Mouse (Mus musculus) heart, postnatal 0 days (tissue): ENCODE measurements around the gene Pigg. TPM values are rescaled to one million over a fixed set of nuclear protein-coding genes. Genes with fewer than 3 reads are reported as not detected.

Experiments used
- ATAC-seq: fragments of 200-750 bp; cut with Nextera tagmentation; 2 replicates; pipeline ENCODE4 v1.8.0; 2017; ENCODE audit warnings: low read depth, moderate number of reproducible peaks, moderate library complexity; ENCODE audit not compliant: insufficient read depth
- DNase-seq: peaks from one replicate; pipeline ENCODE4 v3.0.0-alpha.2; 2016; ENCODE audit warnings: low spot score
- H3K27ac ChIP-seq: fragments of 300-500 bp; sonication (generic); 2 replicates; pipeline ENCODE4 v1.5.1; 2014; ENCODE audit warnings: low read depth, mild to moderate bottlenecking
- H3K27me3 ChIP-seq: fragments of 300-500 bp; sonication (generic); 2 replicates; pipeline ENCODE4 v1.6.1; 2014; ENCODE audit warnings: low read length, mixed read lengths; ENCODE audit not compliant: control insufficient read depth, insufficient read depth
- H3K36me3 ChIP-seq: fragments of 300-500 bp; sonication (generic); replicated peaks from 2 replicates; pipeline ENCODE4 v1.6.1; 2014; ENCODE audit warnings: low read length, mixed read lengths; ENCODE audit not compliant: control insufficient read depth, insufficient read depth
- H3K4me1 ChIP-seq: fragments of 300-500 bp; sonication (generic); 2 replicates; pipeline ENCODE4 v1.6.1; 2014; ENCODE audit warnings: antibody characterized with exemption; ENCODE audit not compliant: control insufficient read depth, insufficient read depth
- H3K4me2 ChIP-seq: fragments of 300-500 bp; sonication (generic); 2 replicates; pipeline ENCODE4 v1.6.1; 2014; ENCODE audit warnings: low read depth, mild to moderate bottlenecking, low read length, moderate library complexity
- H3K4me3 ChIP-seq: fragments of 300-500 bp; sonication (generic); 2 replicates; pipeline ENCODE4 v1.5.1; 2014; ENCODE audit warnings: low read depth, low read length
- H3K9ac ChIP-seq: fragments of 300-500 bp; sonication (generic); replicated peaks from 2 replicates; pipeline ENCODE4 v1.6.1; 2014; ENCODE audit warnings: low read depth, low read length, mixed read lengths
- H3K9me3 ChIP-seq: fragments of 300-500 bp; sonication (generic); replicated peaks from 2 replicates; pipeline ENCODE4 v1.6.1; 2016; ENCODE audit warnings: low read length; ENCODE audit not compliant: control insufficient read depth
- CTCF ChIP-seq: IDR thresholded peaks from 2 replicates; pipeline ENCODE4 v1.5.1; 2016; ENCODE audit warnings: antibody characterized with exemption, control low read depth, low read depth
- EP300 ChIP-seq: IDR thresholded peaks from 2 replicates; pipeline ENCODE4 v1.6.1; 2016; ENCODE audit warnings: antibody characterized with exemption, low read depth
- WGBS: fragments of 180-500 bp; shearing (Covaris S2); extraction: QIAGEN DNeasy Blood & Tissue Kit; methylation state at CpG from one replicate; pipeline ENCODE4 v1.1.7; 2014; 5-methylcytosine and 5-hydroxymethylcytosine counted together
- polyA plus RNA-seq: library from polyadenylated mRNA; unstranded; fragments of >200 nt; fragmentation: Nextera tagmentation; extraction: Ambion mirVana; gene quantifications from 2 replicates; pipeline ENCODE4 v1.2.1, GENCODE M21; 2015
- total RNA-seq: library from RNA; depleted of rRNA; stranded (reverse); fragments of >200 nt; gene quantifications from 2 replicates; pipeline ENCODE4 v1.2.3, GENCODE M21; 2014; ENCODE audit warnings: low replicate concordance

Gene Pigg
- total and polyA plus RNA-seq, 2 experiments from 2014 or later, result 4.6 to 6.5 TPM

DNA sequence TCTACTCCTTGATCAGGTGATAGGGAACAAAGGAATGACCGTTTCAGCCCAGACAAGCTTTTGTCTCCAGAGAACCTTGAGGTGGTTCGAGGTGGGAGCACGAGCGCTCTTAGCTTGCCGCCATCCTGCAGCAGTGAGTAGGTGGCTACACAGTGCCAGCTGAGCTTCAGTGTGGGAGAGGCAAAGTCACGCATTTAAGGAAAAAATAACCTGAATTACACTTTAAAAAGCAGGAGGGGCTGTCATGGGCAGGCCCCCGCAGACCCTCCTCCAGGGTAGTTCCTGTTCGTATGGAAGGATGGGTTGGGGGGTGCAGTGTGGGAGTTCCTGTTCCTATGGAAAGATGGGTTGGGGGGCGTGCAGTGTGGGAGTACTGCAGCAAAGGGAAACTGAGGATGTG is 47.1 kb downstream of the Pigg start:
- peaks cover 20% of the 10 kb centered on the region for H3K27me3 ChIP-seq
- H3K27ac ChIP-seq, result no peak overlapping the region
- no peaks in the 10 kb centered on the region for H3K36me3 ChIP-seq
- no peaks in the 10 kb centered on the region for H3K4me1 ChIP-seq
- DNase-seq, result no peak
- TF ChIP-seq CTCF, result no peak
- TF ChIP-seq EP300, result no peak
- no peak overlapping the region for H3K4me2 ChIP-seq
- H3K9me3 ChIP-seq, result no peaks in the 10 kb centered on the region
- 84% methylated on average over 9 of the region's 9 CpGs for WGBS
- H3K9ac ChIP-seq, result no peak overlapping the region
- H3K4me3 ChIP-seq, result no peak overlapping the region
- ATAC-seq, result no peak

DNA sequence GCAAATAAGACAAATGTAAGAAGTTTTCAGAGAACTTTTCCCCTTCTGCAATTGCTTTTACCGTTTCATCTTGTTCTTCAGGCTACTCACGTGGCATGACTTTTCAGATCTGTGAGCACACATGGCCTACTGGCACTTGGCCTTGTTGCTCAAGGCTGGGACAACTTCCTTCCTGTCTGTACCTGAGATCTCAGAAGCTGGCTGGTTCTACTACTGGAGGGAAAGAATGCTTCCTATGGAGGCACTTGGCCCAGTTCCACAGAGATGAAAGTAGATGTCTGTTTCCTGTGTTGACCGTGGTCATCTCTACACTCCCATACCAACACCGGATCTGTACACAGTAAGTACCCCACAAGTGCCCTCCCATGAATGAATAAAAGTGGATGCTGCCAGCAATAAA is 47.8 kb downstream of the Pigg start:
- 64% methylated on average over 4 of the region's 4 CpGs for WGBS
- no peak overlapping the region for H3K9ac ChIP-seq

DNA sequence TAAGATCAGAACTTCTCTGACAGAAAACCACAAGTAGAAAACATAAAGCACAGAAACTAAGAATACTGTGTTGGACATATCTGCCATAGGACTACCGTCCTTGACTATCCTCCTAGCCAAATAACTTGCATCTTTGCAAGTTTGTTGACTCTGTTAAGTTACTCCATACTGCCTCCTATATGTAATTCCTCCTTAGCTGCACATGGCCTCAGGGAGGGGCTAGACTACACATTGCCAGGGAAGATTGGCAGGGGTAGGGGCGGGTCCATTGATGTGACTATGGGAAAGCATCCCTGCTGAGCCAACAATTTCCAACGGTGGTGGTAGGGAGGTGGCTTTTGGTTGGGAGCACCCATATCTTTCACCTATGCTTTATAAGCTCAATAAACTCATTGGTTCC is 49.9 kb downstream of the Pigg start:
- Histone ChIP-seq H3K4me3 (no peak overlapping the region), H3K9ac (no peak overlapping the region), H3K36me3 (no peaks in the 10 kb centered on the region), H3K4me2 (no peak overlapping the region), H3K9me3 (no peaks in the 10 kb centered on the region), H3K27ac (no peak overlapping the region), H3K27me3 (peaks cover 47% of the 10 kb centered on the region), H3K4me1 (0 out of 2 replicates have a peak, but pooled peaks cover 4% of the 10 kb centered on the region)
- WGBS, result 31% methylated on average over 3 of the region's 3 CpGs
- ATAC-seq, result no peak
- no peak for DNase-seq
- no peak for TF ChIP-seq EP300
- TF ChIP-seq CTCF, result no peak

More for the DNA sequence above, 47.8 kb downstream of the Pigg start:
- no peaks in the 10 kb centered on the region for H3K9me3 ChIP-seq
- H3K4me3 ChIP-seq, result no peak overlapping the region
- no peak overlapping the region for H3K27ac ChIP-seq
- DNase-seq (no peak), ATAC-seq (no peak)
- no peaks in the 10 kb centered on the region for H3K36me3 ChIP-seq
- peaks cover 27% of the 10 kb centered on the region for H3K27me3 ChIP-seq
- no peak for TF ChIP-seq EP300
- no peak for TF ChIP-seq CTCF
- no peaks in the 10 kb centered on the region for H3K4me1 ChIP-seq
- no peak overlapping the region for H3K4me2 ChIP-seq

DNA sequence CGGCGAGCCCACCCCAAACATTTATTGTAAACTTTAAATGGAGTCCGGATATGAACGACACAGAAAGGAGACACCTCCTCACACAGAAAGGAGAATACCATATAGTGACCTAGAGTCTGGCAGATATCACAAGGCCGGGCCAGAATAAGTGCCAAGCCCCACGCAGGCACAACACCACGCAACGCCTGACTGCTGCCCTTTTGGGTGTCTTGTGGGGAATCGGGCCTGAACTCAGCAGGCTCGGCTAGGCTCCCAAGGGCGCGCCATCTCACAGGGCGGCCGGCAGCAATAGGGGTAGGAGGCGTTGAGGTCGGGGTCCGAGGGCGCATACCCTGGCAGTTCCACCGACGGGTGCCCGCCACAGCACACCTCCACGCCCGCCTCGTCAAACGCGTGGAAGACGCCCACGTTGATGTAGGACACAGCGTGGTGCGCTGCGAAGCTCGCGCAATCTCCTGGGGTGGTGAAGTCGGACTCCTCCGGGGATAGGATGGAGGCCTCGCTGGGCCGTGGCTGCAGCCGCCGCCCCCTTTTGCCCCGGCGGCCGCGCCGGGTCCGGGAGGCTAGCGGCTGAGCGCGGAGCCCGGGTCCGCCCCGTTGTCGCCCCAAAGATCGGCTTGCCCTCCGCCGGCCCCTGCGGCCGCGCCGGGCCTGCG is 54.0 kb downstream of the Pigg start:
- Histone ChIP-seq H3K4me2 (peak overlapping the region; percentile 93), H3K36me3 (no peaks in the 10 kb centered on the region), H3K9ac (no peak overlapping the region), H3K27me3 (peaks cover 86% of the 10 kb centered on the region), H3K4me3 (peak overlapping the region; percentile 59), H3K4me1 (peaks cover 9% of the 10 kb centered on the region; the same call in 1 of the 2 replicates), H3K9me3 (no peaks in the 10 kb centered on the region), H3K27ac (no peak overlapping the region)
- no peak for DNase-seq
- WGBS, result 4% methylated on average over 60 of the region's 60 CpGs
- TF ChIP-seq CTCF (no peak), EP300 (no peak)
- ATAC-seq, result 0 out of 2 replicates have a peak, but pooled peaks have one; percentile 21

DNA sequence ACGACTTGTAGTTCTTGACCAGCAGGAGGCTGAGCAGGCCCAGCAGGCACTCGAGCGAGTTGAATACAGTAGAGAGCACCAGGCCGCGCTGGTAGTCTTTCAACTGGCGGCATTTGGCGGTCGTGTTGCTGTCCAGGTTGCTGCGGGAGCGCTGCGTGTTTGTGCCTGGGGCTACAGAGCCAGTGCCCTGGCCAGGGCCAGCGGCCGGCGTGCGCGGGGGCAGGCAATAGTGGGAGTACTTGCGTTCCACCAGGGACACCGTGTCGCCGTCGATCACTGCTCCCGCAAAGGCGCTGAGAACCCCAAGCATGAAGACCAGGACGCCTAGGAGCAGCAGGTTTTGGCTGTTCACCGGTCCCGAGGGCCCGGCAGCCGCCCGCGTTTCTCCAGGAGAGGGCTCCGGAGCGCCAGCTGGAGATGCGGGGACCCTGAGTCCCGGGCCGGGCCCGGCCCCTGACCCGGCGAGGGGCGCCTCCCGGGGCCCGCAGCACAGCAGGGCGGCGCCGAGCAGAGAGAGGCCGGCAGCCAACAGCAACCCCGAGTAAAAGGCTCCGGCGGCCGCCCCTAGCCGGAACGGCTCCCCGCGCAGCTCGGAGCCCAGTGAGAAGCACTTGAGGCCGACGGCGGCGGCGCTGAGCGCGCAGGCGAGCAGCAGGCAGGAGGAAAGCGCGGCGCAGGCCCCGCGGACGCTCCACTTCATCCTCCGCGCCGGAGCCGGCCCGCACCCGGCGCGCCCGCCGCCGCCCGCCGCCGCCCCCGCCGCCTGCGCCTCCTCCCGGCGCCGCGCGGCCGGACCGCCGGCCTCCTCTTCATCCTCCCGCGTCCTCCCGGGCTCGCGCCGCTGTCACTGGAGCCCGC is 54.8 kb downstream of the Pigg start:
- Histone ChIP-seq H3K36me3 (no peaks in the 10 kb centered on the region), H3K4me2 (peak overlapping the region; percentile 93), H3K27me3 (peaks cover 93% of the 10 kb centered on the region), H3K9ac (no peak overlapping the region; the same call in 1 of the 2 replicates), H3K27ac (no peak overlapping the region), H3K9me3 (no peaks in the 10 kb centered on the region), H3K4me3 (peak overlapping the region; percentile 59), H3K4me1 (peaks cover 9% of the 10 kb centered on the region; the same call in 1 of the 2 replicates)
- ATAC-seq, result peak; percentile 34; the same call in 1 of the 2 replicates
- under 1% methylated on average over 82 of the region's 100 CpGs for WGBS
- peak; percentile 16 for DNase-seq
- TF ChIP-seq EP300, result no peak
- no peak for TF ChIP-seq CTCF
